Mouse (Mus musculus) limb, embryonic 15.5 days (tissue): ENCODE results near the gene Mpp4. TPM values are rescaled to one million over a fixed set of nuclear protein-coding genes. Genes with fewer than 3 reads are reported as not detected.

Source experiments
- ATAC-seq: fragments of 200-750 bp; cut with Nextera tagmentation; 2 replicates; pipeline ENCODE4 v1.8.0; 2017; ENCODE audit warnings: low read depth, moderate TSS enrichment; ENCODE audit not compliant: insufficient number of reproducible peaks, low FRiP score, low TSS enrichment
- H3K27ac ChIP-seq: fragments of 300-500 bp; sonication (generic); 2 replicates; pipeline ENCODE4 v1.5.1; 2015; ENCODE audit warnings: moderate library complexity, mild to moderate bottlenecking, inconsistent platforms
- H3K27me3 ChIP-seq: fragments of 300-500 bp; sonication (generic); 2 replicates; pipeline ENCODE4 v1.6.1; 2015; ENCODE audit warnings: inconsistent platforms
- H3K36me3 ChIP-seq: fragments of 300-500 bp; sonication (generic); 2 replicates; pipeline ENCODE4 v1.6.1; 2015; ENCODE audit warnings: inconsistent platforms
- H3K4me1 ChIP-seq: fragments of 300-500 bp; sonication (generic); 2 replicates; pipeline ENCODE4 v1.6.1; 2015; ENCODE audit warnings: inconsistent platforms
- H3K4me2 ChIP-seq: fragments of 300-500 bp; sonication (generic); 2 replicates; pipeline ENCODE4 v1.6.1; 2015; ENCODE audit warnings: mild to moderate bottlenecking, inconsistent platforms
- H3K4me3 ChIP-seq: fragments of 300-500 bp; sonication (generic); 2 replicates; pipeline ENCODE4 v1.5.1; 2015; ENCODE audit warnings: mild to moderate bottlenecking, inconsistent platforms
- H3K9ac ChIP-seq: fragments of 300-500 bp; sonication (generic); 2 replicates; pipeline ENCODE4 v1.6.1; 2015; ENCODE audit warnings: inconsistent platforms
- H3K9me3 ChIP-seq: fragments of 300-500 bp; sonication (generic); 2 replicates; pipeline ENCODE4 v1.6.1; 2016; ENCODE audit warnings: inconsistent platforms
- WGBS: fragments of 180-500 bp; shearing (Covaris S2); methylation state at CpG from one replicate; pipeline ENCODE4 v1.1.7; 2015; 5-methylcytosine and 5-hydroxymethylcytosine counted together
- polyA plus RNA-seq: library from polyadenylated mRNA; unstranded; fragments of >200 nt; fragmentation: Nextera tagmentation; extraction: Ambion mirVana; gene quantifications from 2 replicates; pipeline ENCODE4 v1.2.1, GENCODE M21; 2015

The Mpp4 gene
- polyA plus RNA-seq, 1 experiment from 2014 or later = 0.18 TPM

GRCm38 (mm10) chr1:59125558-59125957 is 37.6 kb downstream of the Mpp4 start:
- Histone ChIP-seq H3K4me2 (no peak overlapping the region), H3K9me3 (no peaks in the 10 kb centered on the region), H3K9ac (no peak overlapping the region), H3K36me3 (no peaks in the 10 kb centered on the region), H3K4me3 (no peak overlapping the region), H3K4me1 (peaks cover under 1% of the 10 kb centered on the region; the same call in 1 of the 2 replicates), H3K27ac (no peak overlapping the region), H3K27me3 (no peaks in the 10 kb centered on the region)
- ATAC-seq = no peak
- WGBS = 75% methylated on average over 5 of the region's 5 CpGs

- Histone ChIP-seq H3K9ac (peak within 1 kb of the TSS; percentile 73), H3K4me1 (peaks cover 4% of the 10 kb centered on the region; the same call in 1 of the 2 replicates), H3K4me3 (peak within 1 kb of the TSS; percentile 75), H3K27me3 (no peaks in the 10 kb centered on the region), H3K4me2 (peak within 1 kb of the TSS; percentile 70), H3K9me3 (no peaks in the 10 kb centered on the region), H3K27ac (peak within 1 kb of the TSS; percentile 81), H3K36me3 (no peaks in the 10 kb centered on the region)
- WGBS = under 1% methylated on average over 74 of the region's 74 CpGs
- peak; percentile 98 for ATAC-seq
Observed at GRCm38 (mm10) chr1:59119720-59120457, 43.3 kb downstream of the Mpp4 start, which contains the start of gene Tmem237. Tmem237 (minus strand) TSS chr1:59120408.

GRCm38 (mm10) chr1:59110524-59110923 is 52.7 kb downstream of the Mpp4 start:
- ATAC-seq = no peak
- Histone ChIP-seq H3K36me3 (peaks cover 31% of the 10 kb centered on the region), H3K4me1 (no peaks in the 10 kb centered on the region), H3K4me3 (no peak overlapping the region), H3K27me3 (no peaks in the 10 kb centered on the region), H3K27ac (no peak overlapping the region), H3K9ac (no peak overlapping the region), H3K4me2 (no peak overlapping the region), H3K9me3 (no peaks in the 10 kb centered on the region)
- WGBS = 71% methylated on average over 8 of the region's 8 CpGs

GRCm38 (mm10) chr1:59102071-59102470 is 61.1 kb downstream of the Mpp4 start:
- no peak overlapping the region for H3K27ac ChIP-seq
- H3K27me3 ChIP-seq = no peaks in the 10 kb centered on the region
- no peaks in the 10 kb centered on the region for H3K9me3 ChIP-seq
- 94% methylated on average over 6 of the region's 6 CpGs for WGBS
- H3K4me2 ChIP-seq = no peak overlapping the region
- H3K9ac ChIP-seq = no peak overlapping the region
- ATAC-seq = no peak
- H3K36me3 ChIP-seq = peaks cover 28% of the 10 kb centered on the region
- H3K4me1 ChIP-seq = no peaks in the 10 kb centered on the region
- no peak overlapping the region for H3K4me3 ChIP-seq

- H3K27me3 ChIP-seq = no peaks in the 10 kb centered on the region
- WGBS = 86% methylated on average over 5 of the region's 5 CpGs
Observed at GRCm38 (mm10) chr1:59101020-59101419, 62.2 kb downstream of the Mpp4 start.

GRCm38 (mm10) chr1:59094705-59095104 is 68.5 kb downstream of the Mpp4 start, which contains the start of gene C2cd6:
C2cd6 (minus strand) TSS chr1:59094900.
- WGBS = 91% methylated on average over 19 of the region's 19 CpGs
- Histone ChIP-seq H3K9ac (no peak within 1 kb of the TSS), H3K4me2 (no peak within 1 kb of the TSS), H3K36me3 (peaks cover 4% of the 10 kb centered on the region), H3K27me3 (no peaks in the 10 kb centered on the region), H3K4me3 (no peak within 1 kb of the TSS), H3K27ac (no peak within 1 kb of the TSS), H3K9me3 (no peaks in the 10 kb centered on the region), H3K4me1 (no peaks in the 10 kb centered on the region)
- ATAC-seq = no peak

More at GRCm38 (mm10) chr1:59101020-59101419, 62.2 kb downstream of the Mpp4 start:
- Histone ChIP-seq H3K36me3 (peaks cover 24% of the 10 kb centered on the region), H3K9ac (no peak overlapping the region), H3K4me3 (no peak overlapping the region), H3K27ac (no peak overlapping the region), H3K4me1 (no peaks in the 10 kb centered on the region), H3K9me3 (no peaks in the 10 kb centered on the region), H3K4me2 (no peak overlapping the region)
- no peak for ATAC-seq

Other genes starting within 250 kb of the Mpp4 start
- gene Trak2, start 190.0 kb downstream of the Mpp4 start, polyA plus RNA-seq = 11.8 and 12.3 TPM in 2 replicates
- gene Stradb, start 189.9 kb downstream of the Mpp4 start, polyA plus RNA-seq = 22.6 and 24.5 TPM in 2 replicates
- not detected in 2 replicates for gene C2cd6, start 68.5 kb downstream of the Mpp4 start, polyA plus RNA-seq
- 28.4 and 31.1 TPM in 2 replicates for gene Tmem237, start 43.0 kb downstream of the Mpp4 start, polyA plus RNA-seq
- 7.5 TPM in 2 replicates for gene Als2, start 73.8 kb upstream of the Mpp4 start, polyA plus RNA-seq
- 0.44 and 0.63 TPM in 2 replicates for gene Cdk15, start 93.5 kb upstream of the Mpp4 start, polyA plus RNA-seq